Mouse (Mus musculus): Measurements from ENCODE around the gene Rab11a. TPM values are rescaled to one million over a fixed set of nuclear protein-coding genes. Genes with fewer than 3 reads are reported as not detected.
"Not testable (repeated sequence)": the region's sequence is repeated elsewhere in the genome, so short reads cannot be mapped to it uniquely, and the experiment has no call there.

Rab11a gene
- polyA plus RNA-seq, 1 experiment from 2014 or later, result 318 TPM

DNA sequence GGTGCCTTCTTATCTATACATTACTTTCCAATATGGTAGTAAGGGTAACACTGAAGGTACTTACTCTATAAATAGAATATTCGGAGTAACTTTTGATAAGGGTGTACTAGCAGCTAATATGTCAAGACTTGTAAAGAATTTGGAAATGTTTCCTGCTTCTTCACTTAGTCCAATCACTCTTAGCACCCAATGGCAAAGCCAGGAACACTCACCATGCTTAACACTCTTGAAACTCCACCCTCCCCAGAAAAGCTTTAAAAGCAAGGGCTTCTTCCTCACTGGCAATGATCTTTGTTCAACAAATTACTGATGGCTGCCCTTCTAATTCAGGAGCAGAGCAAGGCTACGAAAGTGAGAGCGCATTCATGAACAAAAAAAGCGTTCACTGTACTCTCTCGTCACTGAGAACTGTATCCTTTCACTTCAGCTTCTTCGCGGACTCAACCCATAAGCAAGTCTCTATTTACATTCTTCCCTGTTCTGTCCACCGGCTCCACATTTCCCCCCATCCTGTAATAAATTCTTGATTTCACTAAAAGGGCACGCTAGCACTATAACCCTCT is 1.4 kb downstream of the Rab11a start:
- H3K27ac ChIP-seq, result peak overlapping the region; percentile 96
- 6% methylated on average over 9 of the region's 9 CpGs for WGBS
- H3K36me3 ChIP-seq, result no peaks in the 10 kb centered on the region
- peak overlapping the region; percentile 99 for H3K4me3 ChIP-seq
- peaks cover 8% of the 10 kb centered on the region; the same call in 1 of the 2 replicates for H3K4me1 ChIP-seq
- H3K27me3 ChIP-seq (ENCODE audit: insufficient read depth, poor library complexity, severe bottlenecking), result no peaks in the 10 kb centered on the region
- no peaks in the 10 kb centered on the region for H3K9me3 ChIP-seq
- DNase-seq (ENCODE audit: low spot score), result no peak

- not testable (repeated sequence) for H3K36me3 ChIP-seq; H3K4me1 ChIP-seq; H3K27me3 ChIP-seq (ENCODE audit: insufficient read depth, poor library complexity, severe bottlenecking); H3K27ac ChIP-seq; H3K9me3 ChIP-seq; H3K4me3 ChIP-seq; DNase-seq (ENCODE audit: low spot score)
- 88% methylated on average over 7 of the region's 7 CpGs for WGBS
Observed at GRCm38 (mm10) chr9:64734992-64735391, 2.6 kb downstream of the Rab11a start.

GRCm38 (mm10) chr9:64734166-64734565 is 3.4 kb downstream of the Rab11a start:
- WGBS, result 47% methylated on average over 6 of the region's 6 CpGs
- Histone ChIP-seq H3K4me3 (no peak overlapping the region), H3K4me1 (peaks cover 8% of the 10 kb centered on the region; the same call in 1 of the 2 replicates), H3K27ac (no peak overlapping the region), H3K36me3 (no peaks in the 10 kb centered on the region), H3K27me3 (ENCODE audit: insufficient read depth, poor library complexity, severe bottlenecking) (no peaks in the 10 kb centered on the region), H3K9me3 (no peaks in the 10 kb centered on the region)
- DNase-seq (ENCODE audit: low spot score), result no peak

- Histone ChIP-seq H3K27me3 (ENCODE audit: insufficient read depth, poor library complexity, severe bottlenecking) (no peaks in the 10 kb centered on the region), H3K9me3 (no peaks in the 10 kb centered on the region), H3K36me3 (peaks cover 19% of the 10 kb centered on the region), H3K27ac (no peak overlapping the region), H3K4me3 (no peak overlapping the region), H3K4me1 (peaks cover 7% of the 10 kb centered on the region; the same call in 1 of the 2 replicates)
- DNase-seq (ENCODE audit: low spot score), result no peak
- 82% methylated on average over 3 of the region's 3 CpGs for WGBS
Observed at GRCm38 (mm10) chr9:64731029-64731560, 6.5 kb downstream of the Rab11a start.

- DNase-seq (ENCODE audit: low spot score), result no peak
- H3K27me3 ChIP-seq (ENCODE audit: insufficient read depth, poor library complexity, severe bottlenecking), result no peaks in the 10 kb centered on the region
- no peaks in the 10 kb centered on the region for H3K9me3 ChIP-seq
- WGBS, result 94% methylated on average over 5 of the region's 5 CpGs
- peaks cover 56% of the 10 kb centered on the region for H3K36me3 ChIP-seq
- H3K27ac ChIP-seq, result no peak overlapping the region
- no peaks in the 10 kb centered on the region for H3K4me1 ChIP-seq
- no peak overlapping the region for H3K4me3 ChIP-seq
Observed at GRCm38 (mm10) chr9:64726454-64726853, 11.1 kb downstream of the Rab11a start.

DNA sequence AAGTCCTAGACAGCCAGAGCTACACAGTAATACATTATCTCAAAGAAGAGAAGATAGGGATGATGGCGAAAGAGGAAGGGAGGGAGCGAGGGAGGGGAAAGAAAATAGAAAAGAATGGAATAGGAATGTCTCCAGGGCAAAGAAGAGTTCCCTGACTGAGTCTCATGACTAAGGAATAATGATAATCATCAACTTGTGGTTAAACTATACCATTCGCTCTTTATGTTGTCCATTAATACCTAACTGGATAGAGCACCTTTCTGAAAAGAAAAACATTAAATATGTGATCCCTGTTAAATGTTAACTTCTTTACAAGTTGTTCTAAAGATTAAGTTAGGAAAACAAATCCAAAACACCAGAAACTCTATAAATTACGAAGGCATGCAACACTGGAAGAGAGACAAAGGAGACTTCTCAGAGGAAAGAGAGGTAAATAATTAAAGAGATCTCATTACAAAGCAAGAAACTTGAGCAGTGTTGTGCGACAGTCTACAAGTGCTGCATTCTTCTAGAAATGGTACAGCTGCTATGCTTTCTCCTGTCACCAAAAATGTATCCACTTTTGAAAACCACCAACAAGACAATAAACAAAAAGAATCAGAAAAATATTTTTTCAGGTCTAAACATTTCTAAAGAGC is 17.9 kb downstream of the Rab11a start:
- Histone ChIP-seq H3K9me3 (no peaks in the 10 kb centered on the region), H3K27ac (no peak overlapping the region), H3K27me3 (ENCODE audit: insufficient read depth, poor library complexity, severe bottlenecking) (no peaks in the 10 kb centered on the region), H3K36me3 (peaks cover 27% of the 10 kb centered on the region), H3K4me3 (no peak overlapping the region), H3K4me1 (peaks cover 3% of the 10 kb centered on the region)
- DNase-seq (ENCODE audit: low spot score), result no peak
- 72% methylated on average over 5 of the region's 5 CpGs for WGBS

- DNase-seq (ENCODE audit: low spot score); H3K27ac ChIP-seq: not testable (repeated sequence)
Observed at GRCm38 (mm10) chr9:64710291-64710690, 27.3 kb downstream of the Rab11a start.

GRCm38 (mm10) chr9:64704073-64704840 is 33.3 kb downstream of the Rab11a start:
- Histone ChIP-seq H3K4me3 (no peak overlapping the region), H3K9me3 (no peaks in the 10 kb centered on the region), H3K36me3 (peaks cover 28% of the 10 kb centered on the region), H3K27me3 (ENCODE audit: insufficient read depth, poor library complexity, severe bottlenecking) (no peaks in the 10 kb centered on the region), H3K27ac (no peak overlapping the region), H3K4me1 (no peaks in the 10 kb centered on the region; the same call in 1 of the 2 replicates)
- DNase-seq (ENCODE audit: low spot score), result peak; percentile 55
- 84% methylated on average over 5 of the region's 5 CpGs for WGBS

More at GRCm38 (mm10) chr9:64710291-64710690, 27.3 kb downstream of the Rab11a start:
- H3K4me3 ChIP-seq; H3K4me1 ChIP-seq; H3K9me3 ChIP-seq; H3K27me3 ChIP-seq (ENCODE audit: insufficient read depth, poor library complexity, severe bottlenecking): not testable (repeated sequence)
- 92% methylated on average over 5 of the region's 5 CpGs for WGBS
- H3K36me3 ChIP-seq, result peaks cover 24% of the 10 kb centered on the region

DNA sequence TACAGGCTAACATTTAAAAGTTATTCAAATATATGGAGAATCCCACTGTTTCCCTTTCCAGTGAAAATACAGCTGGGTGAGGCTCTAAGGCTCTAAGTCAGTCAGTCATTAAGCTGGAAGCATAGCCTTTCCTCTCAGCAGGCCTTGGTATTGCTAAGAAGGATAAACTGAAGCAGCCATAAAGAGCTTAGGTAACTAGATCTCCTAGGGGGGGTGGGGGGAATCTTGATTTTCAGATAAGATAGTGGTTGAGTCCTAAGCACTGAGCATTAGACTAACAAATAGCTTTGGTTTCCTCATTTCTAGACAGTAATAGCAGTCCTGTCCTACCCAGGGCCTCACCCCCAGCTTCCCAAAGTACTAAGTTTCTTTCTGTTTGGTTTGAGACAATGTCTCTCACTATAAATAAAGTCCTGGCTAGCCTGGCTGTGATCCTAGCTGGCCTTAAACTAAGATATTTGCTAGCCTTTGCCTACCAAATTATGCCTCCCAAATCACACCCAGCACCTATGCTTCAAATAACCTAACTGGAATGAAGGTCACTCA is 34.1 kb downstream of the Rab11a start:
- no peak overlapping the region for H3K27ac ChIP-seq
- no peaks in the 10 kb centered on the region for H3K27me3 ChIP-seq (ENCODE audit: insufficient read depth, poor library complexity, severe bottlenecking)
- no peaks in the 10 kb centered on the region for H3K9me3 ChIP-seq
- H3K4me3 ChIP-seq, result no peak overlapping the region
- H3K4me1 ChIP-seq, result no peaks in the 10 kb centered on the region; the same call in 1 of the 2 replicates
- DNase-seq (ENCODE audit: low spot score), result no peak
- peaks cover 26% of the 10 kb centered on the region for H3K36me3 ChIP-seq

DNA sequence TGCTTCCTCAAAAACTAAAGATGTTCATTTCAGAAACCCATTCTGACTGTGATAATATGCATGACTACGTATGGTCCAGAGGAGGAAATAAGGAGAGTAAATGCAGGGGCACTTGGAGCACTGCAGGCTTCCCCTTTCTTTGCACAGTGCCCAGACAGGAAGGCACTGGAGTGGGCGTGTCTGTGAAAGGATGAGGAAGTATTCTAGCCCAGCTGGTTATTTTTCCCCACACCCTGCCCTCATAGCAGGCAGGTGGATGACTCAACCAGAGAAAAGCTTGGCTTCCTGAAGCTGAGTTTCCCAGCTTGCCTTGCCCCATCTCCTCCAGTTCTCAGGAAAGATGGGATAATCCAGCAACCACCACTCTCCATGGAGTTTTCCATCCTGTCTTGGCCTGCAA is 34.6 kb downstream of the Rab11a start:
- H3K9me3 ChIP-seq, result no peaks in the 10 kb centered on the region
- peak; percentile 72 for DNase-seq (ENCODE audit: low spot score)
- H3K4me1 ChIP-seq, result no peaks in the 10 kb centered on the region; the same call in 1 of the 2 replicates
- peaks cover 21% of the 10 kb centered on the region for H3K36me3 ChIP-seq
- H3K27me3 ChIP-seq (ENCODE audit: insufficient read depth, poor library complexity, severe bottlenecking), result no peaks in the 10 kb centered on the region
- H3K27ac ChIP-seq, result no peak overlapping the region
- no peak overlapping the region for H3K4me3 ChIP-seq
- 73% methylated on average over 2 of the region's 2 CpGs for WGBS

GRCm38 (mm10) chr9:64702391-64702790 is 35.2 kb downstream of the Rab11a start:
- H3K4me1 ChIP-seq, result no peaks in the 10 kb centered on the region; the same call in 1 of the 2 replicates
- no peak overlapping the region for H3K27ac ChIP-seq
- no peak overlapping the region for H3K4me3 ChIP-seq
- H3K27me3 ChIP-seq (ENCODE audit: insufficient read depth, poor library complexity, severe bottlenecking), result no peaks in the 10 kb centered on the region
- H3K36me3 ChIP-seq, result peaks cover 21% of the 10 kb centered on the region
- no peaks in the 10 kb centered on the region for H3K9me3 ChIP-seq
- DNase-seq (ENCODE audit: low spot score), result peak; percentile 43

DNA sequence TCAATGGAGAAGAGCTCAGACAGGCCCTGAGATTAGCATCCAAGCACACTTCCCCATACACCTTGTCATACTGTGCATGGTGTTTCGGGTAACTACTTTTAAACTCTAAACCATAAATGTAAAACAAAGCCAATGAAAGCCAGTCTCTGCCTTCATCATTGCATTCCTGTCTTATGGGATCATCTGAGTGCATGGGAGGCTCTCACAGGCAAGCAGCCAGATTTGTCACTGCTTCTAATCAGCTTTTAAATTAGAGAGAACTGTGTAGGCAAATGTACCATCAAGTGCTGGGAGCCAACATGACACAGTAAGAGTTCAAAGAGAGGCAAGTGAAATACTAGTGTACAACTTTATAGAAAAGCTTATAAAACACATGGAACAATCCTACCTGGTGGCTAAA is 35.9 kb downstream of the Rab11a start:
- Histone ChIP-seq H3K27me3 (ENCODE audit: insufficient read depth, poor library complexity, severe bottlenecking) (no peaks in the 10 kb centered on the region), H3K36me3 (peaks cover 18% of the 10 kb centered on the region), H3K4me3 (no peak overlapping the region), H3K27ac (no peak overlapping the region), H3K4me1 (peaks cover 3% of the 10 kb centered on the region; the same call in 1 of the 2 replicates), H3K9me3 (no peaks in the 10 kb centered on the region)
- DNase-seq (ENCODE audit: low spot score), result peak; percentile 70
- 78% methylated on average over 1 of the region's 1 CpGs for WGBS
